Mouse (Mus musculus) regulatory T cell (primary cell): Measurements from ENCODE around the gene Wdr78.

Experiments
- in situ Hi-C: fragments of 300-600 bp; cut with MboI, MseI; formaldehyde crosslinking; loops from one replicate; pipeline ENCODE4 v1.15.1; 2025; ENCODE audit warnings: high pct_unique_total_duplicates

The Wdr78 gene

DNA sequence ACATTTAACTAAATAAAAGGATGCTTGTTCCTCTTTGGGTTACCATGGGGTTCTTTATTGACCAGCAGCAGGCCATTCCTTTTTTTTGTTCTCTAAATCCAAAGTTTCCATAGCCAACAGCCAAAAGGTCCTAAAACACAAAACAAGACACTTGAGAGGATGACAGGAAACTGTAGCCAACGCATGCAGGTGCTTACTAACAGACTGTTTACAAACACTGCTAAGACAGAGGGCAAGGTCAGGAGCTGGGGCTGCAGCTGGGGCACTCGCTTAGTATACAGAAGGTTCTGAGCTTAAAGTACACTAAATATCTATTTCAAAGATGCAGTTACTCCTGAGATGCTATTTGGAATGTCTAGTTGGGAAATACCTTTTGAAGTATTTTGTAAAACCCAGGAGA, 49.9 kb downstream of the Wdr78 start:
- in situ Hi-C loops, result no loop called here

GRCm38 (mm10) chr4:103056909-103057308, 57.4 kb downstream of the Wdr78 start:
- in situ Hi-C loops, result no loop called here

DNA sequence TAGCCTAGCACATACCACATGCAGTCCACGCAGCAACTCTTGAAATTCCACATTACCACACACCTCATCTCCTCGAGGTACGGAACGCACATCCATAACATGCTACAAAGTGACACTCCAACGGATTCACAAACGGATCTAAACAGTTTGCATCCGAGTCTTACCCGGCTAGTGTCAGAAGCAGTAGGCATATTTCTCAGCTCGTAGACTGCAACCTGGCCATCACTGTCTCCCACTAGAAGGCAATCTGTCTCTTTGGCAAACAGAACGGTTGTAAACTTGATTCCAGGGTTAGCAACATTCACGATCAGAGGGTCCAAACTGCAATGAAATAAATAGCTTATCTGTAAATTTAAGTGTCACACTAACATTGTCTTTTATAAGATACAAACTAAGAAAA, 66.3 kb downstream of the Wdr78 start:
- in situ Hi-C loops, result loop anchor here (5.0 kb wide), 1 partner anchor 99 kb away; no protein-coding TSS in a partner anchor

DNA sequence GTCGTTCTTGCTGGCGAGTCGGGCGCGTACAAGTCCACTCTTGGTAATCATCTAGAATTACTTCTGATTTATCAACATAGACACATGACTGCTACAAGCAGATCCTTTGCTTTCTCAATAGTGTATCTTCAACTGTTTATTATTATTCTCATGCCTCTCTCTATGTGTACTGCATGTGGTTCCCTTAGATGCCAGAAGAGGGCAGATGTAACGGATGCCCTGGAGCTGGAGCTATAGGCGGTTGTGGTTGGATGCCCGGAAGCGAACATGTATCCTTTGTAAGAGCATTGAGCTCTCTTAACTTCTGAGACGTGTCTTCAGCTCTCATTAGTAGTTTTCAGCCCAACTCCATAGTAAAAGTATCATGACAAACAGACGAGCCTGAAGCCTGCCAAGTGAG, 71.4 kb downstream of the Wdr78 start:
- in situ Hi-C loops, result no loop called here

DNA sequence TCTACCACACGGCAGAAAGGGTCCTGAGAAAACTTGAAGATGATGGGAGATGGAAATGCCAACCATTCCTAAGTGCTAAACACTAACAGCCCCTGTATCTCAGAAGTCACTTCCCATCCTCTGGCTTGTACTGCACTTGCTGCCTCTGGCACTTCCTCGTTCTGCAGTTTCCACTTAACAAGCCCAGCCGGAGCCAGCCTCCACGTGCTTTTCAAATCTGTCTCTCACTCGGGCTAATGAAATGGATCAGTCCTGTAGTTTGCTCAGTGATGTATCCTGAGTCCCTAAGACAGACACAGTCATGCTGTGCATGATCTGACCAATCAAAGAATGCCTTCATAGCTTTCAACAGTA, 74.5 kb downstream of the Wdr78 start:
- in situ Hi-C loops, result no loop called here

DNA sequence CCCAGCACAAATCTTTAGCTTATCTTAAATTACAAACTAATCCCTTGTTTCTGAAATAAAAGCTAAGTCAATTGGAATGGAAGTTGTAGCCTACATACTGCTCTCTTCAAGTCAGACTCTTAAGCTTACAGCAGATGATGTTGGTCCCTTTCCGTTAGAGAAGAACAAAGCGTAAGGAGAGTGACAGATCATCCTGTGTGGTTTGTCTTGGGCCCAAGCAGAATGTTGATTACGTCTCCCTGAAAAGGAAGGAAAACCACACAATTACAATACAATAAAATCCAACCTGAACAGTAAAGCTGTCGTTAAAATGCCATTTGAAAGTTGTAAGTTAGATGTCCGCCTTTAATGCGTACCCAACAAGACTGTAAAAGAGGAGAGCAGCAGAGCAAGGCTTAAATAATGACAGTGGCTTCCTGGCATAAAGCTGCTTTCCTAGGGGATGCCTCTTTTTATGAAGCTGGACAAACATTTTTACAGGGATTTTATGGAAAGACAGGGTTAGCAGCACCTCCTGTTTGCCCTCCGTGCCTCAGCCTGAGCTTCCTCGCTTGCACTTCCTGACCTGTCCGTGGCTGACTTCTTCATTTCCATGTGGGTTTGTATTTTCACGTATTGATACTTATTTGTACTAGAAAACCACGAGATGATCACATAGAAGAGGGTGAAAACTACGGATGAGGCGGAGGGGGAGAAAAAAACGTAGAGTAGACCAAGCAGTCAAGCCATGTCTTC, 75.1 kb downstream of the Wdr78 start:
- in situ Hi-C loops, result no loop called here

- in situ Hi-C loops, result no loop called here
These were observed 85.9 kb downstream of the Wdr78 start for GRCm38 (mm10) chr4:103028177-103029088.

GRCm38 (mm10) chr4:103027745-103028144, 86.6 kb downstream of the Wdr78 start:
- in situ Hi-C loops, result no loop called here

GRCm38 (mm10) chr4:103026621-103027020, 87.7 kb downstream of the Wdr78 start, which contains the start of gene Insl5:
Gene Insl5 (minus strand): TSS chr4:103026842.
- in situ Hi-C loops, result no loop called here

- in situ Hi-C loops, result no loop called here
These were observed 100.9 kb downstream of the Wdr78 start for GRCm38 (mm10) chr4:103013490-103013889.

GRCm38 (mm10) chr4:103011823-103012222, 102.5 kb downstream of the Wdr78 start:
- in situ Hi-C loops, result no loop called here

- in situ Hi-C loops, result no loop called here
These were observed 103.6 kb downstream of the Wdr78 start for GRCm38 (mm10) chr4:103010734-103011133.

DNA sequence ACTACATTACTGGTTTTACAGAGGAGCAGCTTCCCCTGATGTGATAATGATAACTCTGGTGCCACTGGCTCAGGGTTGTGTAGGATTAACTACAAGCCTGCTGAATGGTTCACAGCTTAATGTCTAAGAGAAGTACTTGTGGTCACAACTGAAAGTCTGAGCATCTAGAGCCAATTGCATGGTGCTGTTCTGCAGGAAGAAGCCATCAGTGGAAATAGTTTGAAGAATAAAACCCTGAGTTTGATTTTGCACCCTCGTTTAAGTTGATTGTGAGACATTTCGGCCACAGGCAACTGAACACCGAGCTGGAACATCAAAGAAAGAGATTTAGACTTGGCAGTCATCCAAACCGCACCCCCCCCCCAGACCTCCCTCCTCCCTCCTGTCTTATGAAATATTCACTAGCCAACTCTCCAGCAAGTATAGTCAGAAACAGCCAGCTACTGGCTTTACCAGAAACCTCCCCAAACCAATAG, 107.4 kb downstream of the Wdr78 start:
- in situ Hi-C loops, result no loop called here

DNA sequence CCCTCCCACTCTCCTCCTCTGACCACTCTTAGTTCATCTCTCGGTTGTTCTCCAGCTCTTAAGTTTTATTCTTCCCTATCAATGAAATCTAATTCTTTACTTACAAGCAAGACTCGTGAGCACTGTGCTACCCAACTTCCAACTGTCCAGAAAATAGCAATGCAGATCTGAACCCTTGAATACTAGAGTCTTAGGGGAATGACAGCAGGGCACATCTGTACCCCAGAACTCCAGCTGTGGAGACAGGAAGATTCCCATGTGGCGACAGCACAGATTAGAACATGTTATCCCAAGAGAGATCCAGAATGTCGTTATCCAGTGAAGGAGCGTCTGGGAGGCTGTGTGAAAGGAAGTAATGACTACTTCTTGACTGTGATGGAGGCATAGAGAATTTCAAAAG, 108.1 kb downstream of the Wdr78 start:
- in situ Hi-C loops, result no loop called here

DNA sequence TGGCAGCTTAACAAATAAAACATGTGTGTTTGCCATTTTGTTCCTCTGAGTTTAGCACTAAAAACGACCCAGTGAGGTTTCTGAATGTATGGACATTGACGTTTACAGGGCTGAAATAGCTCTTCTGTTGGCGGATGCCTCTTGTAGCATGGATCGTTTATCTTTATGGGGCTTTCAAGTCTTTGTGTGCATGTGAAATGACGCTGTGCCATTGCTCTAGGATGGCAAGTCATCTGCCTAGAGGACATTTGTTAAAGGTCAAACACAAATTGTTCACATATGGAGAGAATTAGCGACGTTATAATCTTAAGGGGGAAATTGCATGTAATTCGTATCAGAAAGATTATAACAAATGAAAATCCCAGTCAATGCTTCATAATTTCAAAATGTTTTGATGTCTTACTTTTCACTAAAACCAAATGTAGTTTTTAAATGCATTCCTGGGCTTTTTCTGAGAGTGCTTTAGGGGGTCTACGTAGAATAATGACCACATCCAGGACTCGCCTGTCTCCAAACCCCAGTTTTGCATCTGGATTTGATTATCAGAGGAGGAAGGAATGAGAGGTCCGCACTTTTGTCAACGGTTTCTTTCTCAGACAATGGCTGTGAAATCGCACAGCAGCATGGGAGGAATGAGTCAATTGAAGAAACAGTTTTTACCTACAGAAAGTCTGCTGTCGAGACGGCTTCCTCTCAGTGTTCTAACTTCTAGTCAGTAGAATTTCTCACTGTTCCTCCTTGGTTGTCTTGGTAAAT, 109.0 kb downstream of the Wdr78 start:
- in situ Hi-C loops, result no loop called here

DNA sequence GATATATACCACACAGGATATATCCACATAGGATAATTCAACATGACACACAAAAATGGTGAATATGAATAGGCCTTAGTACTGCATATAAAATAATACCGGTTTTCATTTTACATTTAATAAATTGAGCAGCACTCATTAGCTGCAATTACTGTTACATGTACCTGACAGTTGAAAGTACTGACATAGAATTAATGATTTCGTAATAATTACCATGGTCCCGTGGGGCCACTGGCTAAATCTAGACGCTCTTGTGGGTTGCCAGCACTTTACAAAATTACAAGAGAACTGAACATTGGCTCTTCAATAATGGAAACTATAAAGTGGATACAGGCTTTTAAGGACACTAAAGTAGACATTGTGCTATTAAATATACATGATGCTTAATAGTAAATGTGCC, 109.7 kb downstream of the Wdr78 start:
- in situ Hi-C loops, result no loop called here

DNA sequence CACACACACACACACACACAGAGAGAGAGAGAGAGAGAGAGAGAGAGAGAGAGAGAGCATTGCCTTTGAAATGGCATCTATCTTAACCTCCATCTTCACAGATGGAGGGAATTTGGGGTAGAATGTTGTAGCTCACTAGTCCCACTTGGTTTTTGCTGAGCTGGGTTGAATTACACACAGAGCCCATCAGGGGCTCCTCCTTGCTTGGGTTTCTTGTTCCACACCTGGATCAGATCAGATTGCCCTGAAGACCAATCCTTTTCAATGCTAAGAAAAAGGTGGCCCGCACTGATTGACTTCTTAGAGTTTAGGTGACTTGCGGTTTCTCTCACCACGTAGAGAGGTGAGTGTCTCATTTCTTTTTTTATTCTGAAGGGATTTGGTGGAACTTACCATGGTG, 122.7 kb downstream of the Wdr78 start:
- in situ Hi-C loops, result no loop called here

GRCm38 (mm10) chr4:102990595-102991340, 123.6 kb downstream of the Wdr78 start:
- in situ Hi-C loops, result no loop called here

- in situ Hi-C loops, result no loop called here
These were observed 124.3 kb downstream of the Wdr78 start for GRCm38 (mm10) chr4:102990016-102990415.

- in situ Hi-C loops, result loop anchor here (5.0 to 10.0 kb wide), 2 partner anchors 143 to 325 kb away; partner anchors contain the start of gene Oma1
These were observed 125.0 kb downstream of the Wdr78 start for GRCm38 (mm10) chr4:102989391-102989790.

- in situ Hi-C loops, result loop anchor here (5.0 to 10.0 kb wide), 2 partner anchors 144 to 326 kb away; partner anchors contain the start of gene Oma1
These were observed 125.8 kb downstream of the Wdr78 start for GRCm38 (mm10) chr4:102988526-102988925.
